Mouse (Mus musculus) CH12.LX (cell line): ENCODE results near the gene Cachd1.

Experiments
- BHLHE40 ChIP-seq: IDR thresholded peaks from 2 replicates; pipeline ENCODE4 v1.6.1; 2011; ENCODE audit warnings: mild to moderate bottlenecking, low read depth, low read length, improper control_type of control experiment
- CTCF ChIP-seq, 2 experiments: IDR thresholded peaks in 1 of 2; conservative IDR thresholded peaks in 1 of 2; 2 replicates each; pipeline ENCODE4 v1.5.1; 2011 to 2012; ENCODE audit warnings: low read depth in 2 of 2, low read length in 2 of 2, improper control_type of control experiment in 1 of 2, inconsistent platforms in 1 of 2, mild to moderate bottlenecking in 1 of 2, moderate library complexity in 1 of 2
- EP300 ChIP-seq: IDR thresholded peaks from 2 replicates; pipeline ENCODE4 v1.6.1; 2011; ENCODE audit warnings: low read length, improper control_type of control experiment
- HCFC1 ChIP-seq: IDR thresholded peaks from 2 replicates; pipeline ENCODE4 v1.6.1; 2012; ENCODE audit warnings: low read depth, mild to moderate bottlenecking, inconsistent platforms, low read length, improper control_type of control experiment
- IRF4 ChIP-seq: IDR thresholded peaks from 2 replicates; pipeline ENCODE4 v1.6.1; 2014; ENCODE audit warnings: low read depth, mild to moderate bottlenecking, inconsistent platforms, low read length, improper control_type of control experiment
- JUND ChIP-seq: conservative IDR thresholded peaks from 2 replicates; pipeline ENCODE4 v1.6.1; 2011; ENCODE audit warnings: low read depth, low read length, improper control_type of control experiment
- KAT2A ChIP-seq: IDR thresholded peaks from 2 replicates; pipeline ENCODE4 v1.6.1; 2012; ENCODE audit warnings: low read length, improper control_type of control experiment, inconsistent platforms; ENCODE audit not compliant: insufficient replicate concordance
- MAX ChIP-seq: IDR thresholded peaks from 2 replicates; pipeline ENCODE4 v1.6.1; 2011; ENCODE audit warnings: low read length, improper control_type of control experiment
- POLR2A ChIP-seq: IDR thresholded peaks from 2 replicates; pipeline ENCODE4 v1.6.1; 2011; ENCODE audit warnings: low read depth, mild to moderate bottlenecking, improper control_type of control experiment, low read length
- POLR2AphosphoS2 ChIP-seq: IDR thresholded peaks from 2 replicates; pipeline ENCODE4 v1.6.1; 2011; ENCODE audit warnings: low read depth, low read length, improper control_type of control experiment
- ZNF384 ChIP-seq: IDR thresholded peaks from 2 replicates; pipeline ENCODE4 v1.6.1; 2012; ENCODE audit warnings: low read depth, low read length, improper control_type of control experiment, inconsistent platforms

DNA sequence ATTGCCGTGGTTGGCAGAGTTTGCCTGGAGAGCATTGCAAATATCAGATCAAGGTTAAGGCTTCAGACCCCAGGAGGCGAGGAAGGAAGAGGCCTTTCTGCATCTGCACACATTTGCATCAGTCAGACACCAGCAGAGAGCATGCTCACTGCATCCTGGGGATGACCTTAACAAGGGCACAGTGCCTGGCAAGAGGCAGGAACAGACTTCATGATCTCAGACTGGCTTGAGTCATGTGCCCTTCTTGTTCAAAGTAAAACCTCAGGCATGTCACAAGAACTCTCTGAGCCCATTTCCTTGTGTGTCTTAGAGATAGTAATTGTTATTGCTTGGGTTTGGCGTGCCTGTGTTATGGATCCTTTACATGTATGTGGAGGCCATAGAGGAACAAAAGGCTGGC, 167.8 kb downstream of the Cachd1 start:
- TF ChIP-seq POLR2A (no peak), IRF4 (no peak), BHLHE40 (no peak), CTCF (conservative IDR thresholded peaks at IDR 0.05 in 1 of 2, IDR thresholded peaks at IDR 0.05 in 1 of 2; ENCODE audit: low read depth in 2 of 2, low read length in 2 of 2) (no peak), POLR2AphosphoS2 (no peak), MAX (no peak), KAT2A (no peak), HCFC1 (no peak), ZNF384 (no peak), JUND (no peak), EP300 (no peak)
